Mouse (Mus musculus): ENCODE results near the gene Arhgap15. TPM values are rescaled to one million over a fixed set of nuclear protein-coding genes. Genes with fewer than 3 reads are reported as not detected.

The Arhgap15 gene
- polyA plus RNA-seq, 1 experiment from 2014 or later: 1.1 TPM

DNA sequence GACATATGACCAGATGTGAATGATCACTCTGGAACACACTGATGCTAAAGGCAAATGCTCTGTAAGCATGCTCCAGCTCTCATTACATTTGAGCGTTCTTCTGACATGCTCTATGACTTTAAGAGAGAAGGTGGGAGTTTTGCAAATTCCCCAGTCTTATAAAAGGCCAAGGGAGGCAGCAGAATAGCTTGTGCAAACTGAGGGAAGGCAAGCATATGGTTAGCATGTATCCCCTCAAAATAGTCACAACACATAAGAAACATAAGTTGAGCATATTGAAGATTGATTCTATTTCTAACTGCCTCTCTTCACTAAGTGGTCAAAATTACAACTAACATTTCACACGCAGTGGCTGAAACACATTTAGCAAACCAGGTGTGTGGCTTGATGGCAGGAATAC lies 631.6 kb downstream of the Arhgap15 start:
- 68% methylated on average over 2 of the region's 2 CpGs for WGBS
- H3K4me1 ChIP-seq: 0 out of 2 replicates have a peak, but pooled peaks cover 3% of the 10 kb centered on the region

DNA sequence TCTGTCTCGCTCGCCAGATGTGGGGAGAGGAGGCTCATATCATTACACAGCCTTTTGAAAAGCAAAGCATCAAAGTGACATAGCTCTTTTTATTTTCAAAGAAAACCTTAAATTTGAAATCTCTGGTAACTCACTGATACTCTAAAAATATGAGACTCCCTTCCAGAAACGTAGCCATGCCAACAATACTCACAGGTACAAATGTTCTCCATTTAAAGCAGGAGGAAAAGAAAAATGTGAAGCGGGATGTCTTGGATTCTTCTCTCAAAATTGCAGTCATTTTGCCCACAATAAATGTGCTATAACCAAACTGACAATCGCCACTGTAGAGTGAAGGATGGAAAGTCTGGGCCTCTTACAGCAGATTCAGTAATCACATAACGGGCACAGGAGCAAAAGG lies 635.9 kb downstream of the Arhgap15 start:
- Histone ChIP-seq H3K27ac (no peak overlapping the region), H3K4me1 (0 out of 2 replicates have a peak, but pooled peaks cover 3% of the 10 kb centered on the region), H3K4me3 (no peak overlapping the region), H3K27me3 (no peaks in the 10 kb centered on the region), H3K36me3 (no peaks in the 10 kb centered on the region), H3K9me3 (no peaks in the 10 kb centered on the region), H3K4me2 (replicated peaks) (no peak overlapping the region), H3K9ac (no peak overlapping the region)
- ATAC-seq (ENCODE audit: low FRiP score, low read depth): no peak
- 81% methylated on average over 6 of the region's 6 CpGs for WGBS

More for the DNA sequence above, 631.6 kb downstream of the Arhgap15 start:
- H3K9ac ChIP-seq: no peak overlapping the region
- no peaks in the 10 kb centered on the region for H3K27me3 ChIP-seq
- H3K4me3 ChIP-seq: no peak overlapping the region
- H3K27ac ChIP-seq: no peak overlapping the region
- H3K36me3 ChIP-seq: no peaks in the 10 kb centered on the region
- no peaks in the 10 kb centered on the region for H3K9me3 ChIP-seq
- H3K4me2 ChIP-seq (replicated peaks): no peak overlapping the region
- no peak for ATAC-seq (ENCODE audit: low FRiP score, low read depth)

DNA sequence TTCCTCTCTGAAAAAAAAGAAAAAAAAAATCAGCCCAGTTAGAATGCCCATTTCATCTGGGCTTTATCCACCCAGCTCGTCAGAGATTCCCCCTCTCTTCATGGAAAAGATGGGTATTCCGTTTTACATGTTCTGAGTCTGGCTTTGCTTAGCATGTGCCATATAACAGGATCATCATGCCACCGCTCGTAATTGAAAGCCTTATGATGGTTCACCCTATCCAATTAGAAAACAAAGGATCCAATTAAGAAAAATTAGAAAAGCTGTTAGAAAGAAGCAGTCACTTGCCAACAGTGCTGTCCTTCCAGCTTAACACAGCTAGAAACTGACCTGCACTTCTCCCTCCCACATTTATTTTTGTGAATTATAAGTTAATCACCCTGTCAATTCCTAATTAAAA lies 640.9 kb downstream of the Arhgap15 start:
- Histone ChIP-seq H3K36me3 (no peaks in the 10 kb centered on the region), H3K4me1 (peaks cover 6% of the 10 kb centered on the region), H3K4me2 (replicated peaks) (no peak overlapping the region), H3K4me3 (no peak overlapping the region), H3K9me3 (no peaks in the 10 kb centered on the region), H3K27ac (no peak overlapping the region), H3K27me3 (no peaks in the 10 kb centered on the region), H3K9ac (no peak overlapping the region)
- WGBS: 75% methylated on average over 4 of the region's 4 CpGs
- no peak for ATAC-seq (ENCODE audit: low FRiP score, low read depth)

DNA sequence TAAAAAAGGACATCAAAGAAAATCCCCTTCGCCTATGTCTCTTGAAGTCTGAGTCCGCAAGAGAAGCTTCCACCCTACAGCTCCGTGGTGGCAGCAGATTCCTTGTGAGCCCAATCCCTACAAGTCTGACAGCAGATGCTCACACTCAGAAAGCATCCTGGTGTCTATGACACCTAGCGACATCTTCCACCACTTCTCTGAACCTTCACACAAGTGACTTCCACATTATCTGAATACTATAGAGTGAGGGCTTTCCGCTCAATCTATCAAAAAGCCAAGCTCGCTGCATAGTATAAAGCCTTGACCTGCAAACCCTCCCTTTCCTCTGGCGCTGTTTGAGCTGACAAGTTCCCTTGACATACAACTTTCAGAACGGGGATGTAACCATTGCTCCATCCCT lies 645.2 kb downstream of the Arhgap15 start:
- no peak overlapping the region for H3K4me3 ChIP-seq
- no peak for ATAC-seq (ENCODE audit: low FRiP score, low read depth)
- no peaks in the 10 kb centered on the region for H3K9me3 ChIP-seq
- H3K27me3 ChIP-seq: no peaks in the 10 kb centered on the region
- H3K4me2 ChIP-seq (replicated peaks): no peak overlapping the region
- peaks cover 13% of the 10 kb centered on the region for H3K4me1 ChIP-seq
- 81% methylated on average over 8 of the region's 8 CpGs for WGBS
- H3K27ac ChIP-seq: no peak overlapping the region
- no peak overlapping the region for H3K9ac ChIP-seq
- H3K36me3 ChIP-seq: no peaks in the 10 kb centered on the region

DNA sequence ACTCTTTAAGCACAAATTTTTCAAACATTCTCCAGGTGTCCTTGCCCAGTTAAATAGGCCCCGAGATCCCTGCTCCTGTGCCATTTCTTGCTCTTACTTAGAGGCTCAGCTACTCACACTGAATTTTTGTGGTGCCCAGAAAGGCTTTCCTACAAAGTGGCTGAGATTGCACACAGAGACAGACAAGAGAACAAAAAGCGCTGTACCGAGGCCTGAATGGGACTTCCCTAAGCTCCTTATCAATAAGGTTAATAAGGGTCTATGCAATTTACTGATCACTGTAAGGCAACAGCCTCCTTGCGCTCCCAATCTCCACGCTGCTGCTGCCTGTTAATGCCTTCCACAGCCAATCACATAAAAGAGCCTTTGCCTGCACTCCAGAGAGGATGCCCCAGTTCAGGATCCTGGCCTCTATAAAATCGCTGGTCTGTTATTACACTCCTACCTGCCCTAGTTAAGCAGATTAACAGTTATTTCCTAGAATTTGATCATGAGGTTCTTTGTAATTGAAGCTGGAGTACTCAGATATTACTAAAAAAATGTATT lies 646.4 kb downstream of the Arhgap15 start:
- no peak for ATAC-seq (ENCODE audit: low FRiP score, low read depth)
- Histone ChIP-seq H3K4me3 (no peak overlapping the region), H3K27ac (no peak overlapping the region), H3K4me2 (replicated peaks) (0 out of 2 replicates have a peak overlapping the region, but pooled peaks have one; percentile 17), H3K27me3 (no peaks in the 10 kb centered on the region), H3K9me3 (no peaks in the 10 kb centered on the region), H3K9ac (no peak overlapping the region), H3K36me3 (no peaks in the 10 kb centered on the region), H3K4me1 (peaks cover 13% of the 10 kb centered on the region)
- 15% methylated on average over 6 of the region's 6 CpGs for WGBS

DNA sequence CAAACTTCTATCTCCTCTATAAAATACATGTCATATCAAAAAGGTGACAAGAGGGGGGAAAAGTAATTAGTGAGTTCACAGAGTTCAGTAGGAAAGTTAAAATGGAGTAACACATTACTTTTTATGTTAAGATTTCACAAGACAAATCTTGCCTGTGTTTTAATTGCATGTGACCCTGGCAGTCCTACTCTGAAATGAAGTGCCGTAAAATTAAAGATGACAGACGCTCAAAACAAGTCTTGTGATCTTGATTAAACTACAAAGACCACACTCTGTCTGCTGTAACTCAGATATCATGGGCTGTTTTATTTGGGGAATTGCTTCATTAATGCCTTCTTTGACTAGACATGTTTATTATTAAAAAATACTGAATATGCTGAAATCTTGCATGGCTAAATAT lies 647.0 kb downstream of the Arhgap15 start:
- Histone ChIP-seq H3K9ac (no peak overlapping the region), H3K36me3 (no peaks in the 10 kb centered on the region), H3K4me3 (no peak overlapping the region), H3K9me3 (no peaks in the 10 kb centered on the region), H3K4me2 (replicated peaks) (no peak overlapping the region), H3K27ac (no peak overlapping the region), H3K27me3 (no peaks in the 10 kb centered on the region), H3K4me1 (peaks cover 13% of the 10 kb centered on the region)
- no peak for ATAC-seq (ENCODE audit: low FRiP score, low read depth)
- WGBS: 26% methylated on average over 2 of the region's 2 CpGs

DNA sequence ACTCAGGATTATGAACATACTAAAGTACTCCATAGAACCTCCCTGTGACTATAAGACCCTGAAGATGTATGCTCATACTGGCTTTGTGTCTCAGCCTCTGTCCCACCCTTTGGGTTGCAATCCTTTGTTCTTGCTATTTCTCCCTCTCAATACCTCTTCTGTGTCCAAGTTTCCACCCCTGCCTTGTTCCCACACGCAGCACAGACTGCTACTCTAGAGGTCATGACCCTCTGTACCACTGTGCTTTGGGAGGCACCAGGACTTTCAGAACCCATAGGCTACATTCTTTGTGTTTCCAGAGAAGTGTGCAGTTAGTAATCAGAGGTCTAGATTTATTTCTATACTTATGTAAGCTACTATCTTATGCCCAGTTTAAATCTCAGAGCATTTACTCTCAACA lies 648.6 kb downstream of the Arhgap15 start:
- Histone ChIP-seq H3K9ac (no peak overlapping the region), H3K9me3 (no peaks in the 10 kb centered on the region), H3K27me3 (no peaks in the 10 kb centered on the region), H3K4me2 (replicated peaks) (no peak overlapping the region), H3K4me1 (peaks cover 17% of the 10 kb centered on the region), H3K36me3 (no peaks in the 10 kb centered on the region), H3K27ac (no peak overlapping the region), H3K4me3 (no peak overlapping the region)
- 31% methylated on average over 1 of the region's 1 CpGs for WGBS
- ATAC-seq (ENCODE audit: low FRiP score, low read depth): no peak

DNA sequence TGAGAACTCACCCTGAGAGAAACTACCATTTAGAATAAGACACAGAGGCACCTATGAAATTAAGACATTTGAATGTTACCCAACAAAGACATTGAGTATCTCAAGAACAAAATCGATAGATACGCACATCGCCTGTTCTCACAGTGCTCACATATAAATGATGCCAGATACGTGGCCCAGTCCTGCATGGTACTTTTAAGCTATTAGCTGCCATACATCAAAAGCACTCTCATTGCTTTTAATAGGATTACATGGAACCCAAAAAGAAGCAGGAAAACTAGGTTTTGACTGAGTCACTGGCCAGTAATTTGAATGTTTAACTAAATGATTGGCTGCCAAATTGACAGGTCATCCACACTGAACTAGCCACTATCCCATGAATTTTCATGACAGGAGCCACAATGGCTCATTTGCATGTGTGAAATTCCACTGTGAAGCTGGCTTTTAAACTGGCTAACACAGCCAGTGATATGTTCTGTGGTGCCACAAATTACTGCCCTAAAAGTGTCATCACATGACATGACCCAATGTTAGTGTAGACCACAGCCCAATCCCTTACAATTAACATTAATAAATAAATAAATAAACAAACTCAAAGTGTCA lies 649.2 kb downstream of the Arhgap15 start:
- Histone ChIP-seq H3K27ac (no peak overlapping the region), H3K36me3 (no peaks in the 10 kb centered on the region), H3K4me3 (no peak overlapping the region), H3K27me3 (no peaks in the 10 kb centered on the region), H3K9ac (no peak overlapping the region), H3K4me1 (peaks cover 17% of the 10 kb centered on the region), H3K4me2 (replicated peaks) (no peak overlapping the region), H3K9me3 (no peaks in the 10 kb centered on the region)
- ATAC-seq (ENCODE audit: low FRiP score, low read depth): no peak
- 76% methylated on average over 4 of the region's 4 CpGs for WGBS

DNA sequence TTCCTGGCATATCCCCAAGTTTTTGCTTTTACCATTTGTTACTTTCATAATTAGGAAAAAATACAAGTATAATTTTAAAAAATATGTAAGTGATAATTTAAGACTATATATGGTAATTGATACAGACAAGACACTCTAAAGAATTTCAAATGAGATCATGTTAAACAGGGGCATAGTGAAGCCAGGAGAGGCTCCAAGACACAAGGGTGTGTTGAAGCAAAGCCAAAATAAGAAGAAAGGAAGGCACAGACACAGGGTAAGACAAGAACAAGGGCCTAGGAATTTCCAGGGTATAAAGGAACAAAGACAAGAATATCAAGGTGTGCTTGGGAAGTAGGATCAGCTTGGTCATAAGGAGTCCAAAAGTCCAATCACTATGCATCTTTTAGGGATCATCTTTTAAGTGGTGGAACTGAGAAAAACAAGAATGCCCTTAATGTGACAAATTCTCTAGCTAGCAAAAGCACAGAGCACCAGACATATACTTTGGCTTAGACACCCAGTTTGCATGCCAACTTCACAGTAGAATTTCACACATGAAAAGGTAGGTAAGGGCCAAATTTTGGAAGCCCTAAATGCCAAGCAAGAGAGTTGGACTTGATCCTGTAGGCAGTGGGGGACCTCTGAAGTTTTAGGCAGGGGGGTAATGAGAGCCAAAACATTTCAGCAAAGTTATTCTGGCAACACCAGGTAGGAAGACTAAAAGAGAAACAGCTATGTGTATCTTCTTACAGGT lies 650.7 kb downstream of the Arhgap15 start:
- no peak overlapping the region for H3K27ac ChIP-seq
- no peak overlapping the region for H3K4me2 ChIP-seq (replicated peaks)
- no peak for ATAC-seq (ENCODE audit: low FRiP score, low read depth)
- no peaks in the 10 kb centered on the region for H3K9me3 ChIP-seq
- H3K4me3 ChIP-seq: no peak overlapping the region
- no peaks in the 10 kb centered on the region for H3K36me3 ChIP-seq
- H3K9ac ChIP-seq: no peak overlapping the region
- no peaks in the 10 kb centered on the region for H3K27me3 ChIP-seq
- peaks cover 14% of the 10 kb centered on the region for H3K4me1 ChIP-seq

DNA sequence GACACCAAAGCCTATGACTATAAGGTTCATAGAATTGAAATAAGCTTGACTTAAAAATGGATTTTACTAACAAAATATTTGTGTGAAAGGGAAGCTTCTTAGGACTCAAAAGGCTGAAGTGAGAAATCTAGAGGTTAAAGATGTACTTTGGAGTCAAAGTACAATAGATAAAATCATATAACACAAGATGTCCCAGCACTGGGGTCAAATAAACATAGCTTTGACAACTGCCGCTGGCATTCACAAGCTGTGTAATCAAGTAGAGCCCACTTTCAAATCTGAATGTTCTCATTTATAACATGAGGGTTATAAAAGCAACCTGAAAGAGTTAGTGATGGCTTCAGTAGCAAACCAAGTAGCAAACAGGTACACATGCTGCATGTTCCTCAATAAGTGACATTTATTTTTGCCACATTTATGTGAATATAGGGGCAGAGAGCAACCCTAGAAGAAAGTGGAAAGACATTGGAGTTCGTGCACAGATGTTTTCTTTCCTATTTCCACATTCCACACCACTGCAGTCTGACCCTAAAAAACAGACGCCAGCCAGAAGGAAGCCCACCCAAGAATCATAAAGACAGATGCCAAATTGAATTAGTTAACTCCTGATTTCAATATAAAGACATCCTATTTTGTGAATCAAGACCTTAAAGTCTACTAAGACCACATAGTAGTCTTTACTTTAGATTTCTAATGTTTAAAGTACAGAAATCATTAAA lies 653.2 kb downstream of the Arhgap15 start:
- Histone ChIP-seq H3K4me3 (no peak overlapping the region), H3K27ac (no peak overlapping the region), H3K27me3 (no peaks in the 10 kb centered on the region), H3K4me2 (replicated peaks) (no peak overlapping the region), H3K36me3 (no peaks in the 10 kb centered on the region), H3K4me1 (peaks cover 4% of the 10 kb centered on the region), H3K9me3 (peaks cover 6% of the 10 kb centered on the region), H3K9ac (no peak overlapping the region)
- 26% methylated on average over 3 of the region's 3 CpGs for WGBS
- no peak for ATAC-seq (ENCODE audit: low FRiP score, low read depth)

DNA sequence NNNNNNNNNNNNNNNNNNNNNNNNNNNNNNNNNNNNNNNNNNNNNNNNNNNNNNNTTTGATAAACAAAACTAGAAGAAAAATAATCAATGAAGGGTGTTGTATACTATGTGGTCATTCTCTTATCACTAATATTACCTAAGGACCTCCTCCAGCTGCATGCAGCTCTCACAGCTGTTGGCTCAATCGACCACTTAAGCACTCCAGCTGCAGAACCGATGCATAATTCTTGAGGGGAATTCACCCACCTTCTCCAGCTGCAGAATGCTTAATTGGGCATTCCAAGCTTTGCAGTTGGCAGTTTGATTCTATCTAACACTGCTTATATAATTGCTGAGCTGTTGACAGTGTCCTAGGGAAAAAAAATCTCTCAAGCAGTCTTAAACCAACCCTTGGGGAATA lies 663.0 kb downstream of the Arhgap15 start:
- H3K36me3 ChIP-seq: no peaks in the 10 kb centered on the region
- WGBS: 51% methylated on average over 2 of the region's 2 CpGs
- no peak overlapping the region for H3K27ac ChIP-seq
- H3K4me1 ChIP-seq: no peaks in the 10 kb centered on the region
- no peaks in the 10 kb centered on the region for H3K27me3 ChIP-seq
- H3K4me3 ChIP-seq: no peak overlapping the region
- H3K9ac ChIP-seq: no peak overlapping the region
- no peak overlapping the region for H3K4me2 ChIP-seq (replicated peaks)
- no peak for ATAC-seq (ENCODE audit: low FRiP score, low read depth)
- no peaks in the 10 kb centered on the region for H3K9me3 ChIP-seq

DNA sequence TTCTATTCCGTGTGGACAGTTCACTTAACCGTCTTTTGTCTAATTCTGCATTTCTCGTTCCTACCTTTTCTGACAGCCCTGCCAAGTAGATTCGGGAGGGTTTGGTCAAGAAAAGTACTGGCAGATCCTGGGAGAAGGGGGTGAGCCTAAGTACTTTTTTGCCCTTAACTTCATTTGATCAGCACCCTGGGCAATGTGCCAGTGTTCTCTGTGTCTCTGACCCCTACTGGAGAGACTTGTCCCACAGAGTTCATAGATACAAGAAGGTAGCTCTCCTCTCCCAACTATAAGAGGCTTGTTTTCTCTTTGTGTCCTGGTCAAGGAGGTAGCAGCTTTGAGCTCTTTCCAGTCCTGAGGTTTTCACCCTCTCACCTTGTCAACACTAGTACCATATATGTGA lies 667.7 kb downstream of the Arhgap15 start:
- H3K4me3 ChIP-seq: no peak overlapping the region
- no peak overlapping the region for H3K9ac ChIP-seq
- H3K4me1 ChIP-seq: 0 out of 2 replicates have a peak, but pooled peaks cover 3% of the 10 kb centered on the region
- H3K4me2 ChIP-seq (replicated peaks): no peak overlapping the region
- H3K27ac ChIP-seq: no peak overlapping the region
- no peaks in the 10 kb centered on the region for H3K36me3 ChIP-seq
- no peaks in the 10 kb centered on the region for H3K27me3 ChIP-seq
- no peak for ATAC-seq (ENCODE audit: low FRiP score, low read depth)
- 86% methylated on average over 4 of the region's 4 CpGs for WGBS
- H3K9me3 ChIP-seq: no peaks in the 10 kb centered on the region
